Mouse (Mus musculus) kidney, embryonic 16.5 days (tissue): ENCODE measurements around the gene Icam5. TPM values are rescaled to one million over a fixed set of nuclear protein-coding genes. Genes with fewer than 3 reads are reported as not detected.
A peak's percentile ranks its signal among the peaks of the same experiment; 100 is the strongest.

ENCODE experiments used
- ATAC-seq: fragments of 200-750 bp; cut with Nextera tagmentation; 2 replicates; pipeline ENCODE4 v1.8.0; 2017; ENCODE audit warnings: moderate TSS enrichment; ENCODE audit not compliant: low FRiP score, low TSS enrichment
- H3K27ac ChIP-seq: fragments of 300-500 bp; sonication (generic); 2 replicates; pipeline ENCODE4 v1.5.1; 2014; ENCODE audit warnings: low read length
- H3K27me3 ChIP-seq: fragments of 300-500 bp; sonication (generic); 2 replicates; pipeline ENCODE4 v1.6.1; 2014; ENCODE audit warnings: low read length, control low read depth, mixed read lengths; ENCODE audit not compliant: insufficient read depth
- H3K36me3 ChIP-seq: fragments of 300-500 bp; sonication (generic); 2 replicates; pipeline ENCODE4 v1.6.1; 2014; ENCODE audit warnings: low read length, control low read depth, mixed read lengths; ENCODE audit not compliant: insufficient read depth
- H3K4me1 ChIP-seq: fragments of 300-500 bp; sonication (generic); 2 replicates; pipeline ENCODE4 v1.6.1; 2014; ENCODE audit warnings: low read length, control low read depth, mixed read lengths; ENCODE audit not compliant: insufficient read depth
- H3K4me2 ChIP-seq: fragments of 300-500 bp; sonication (generic); replicated peaks from 2 replicates; pipeline ENCODE4 v1.6.1; 2014; ENCODE audit warnings: low read depth, low read length
- H3K4me3 ChIP-seq: fragments of 300-500 bp; sonication (generic); 2 replicates; pipeline ENCODE4 v1.5.1; 2014; ENCODE audit warnings: mild to moderate bottlenecking, low read length
- H3K9ac ChIP-seq: fragments of 300-500 bp; sonication (generic); replicated peaks from 2 replicates; pipeline ENCODE4 v1.6.1; 2014; ENCODE audit warnings: low read length
- H3K9me3 ChIP-seq: fragments of 300-500 bp; sonication (generic); 2 replicates; pipeline ENCODE4 v1.6.1; 2016; ENCODE audit warnings: low read length, control low read depth
- WGBS: fragments of 180-500 bp; shearing (Covaris S2); extraction: QIAGEN DNeasy Blood & Tissue Kit; methylation state at CpG from one replicate; pipeline ENCODE4 v1.1.7; 2014; 5-methylcytosine and 5-hydroxymethylcytosine counted together
- microRNA counts: library from miRNA; unstranded; fragments of <30 nt; microRNA quantifications from one replicate; lab custom pipeline; 2016
- microRNA-seq: library from miRNA; unstranded; fragments of <30 nt; microRNA quantifications from one replicate; pipeline ENCODE4, GENCODE M21; 2016
- polyA plus RNA-seq: library from polyadenylated mRNA; unstranded; fragments of >200 nt; fragmentation: Nextera tagmentation; extraction: Ambion mirVana; gene quantifications from 2 replicates; pipeline ENCODE4 v1.2.1, GENCODE M21; 2015

Gene Icam5
- polyA plus RNA-seq, 1 experiment from 2014 or later, result 0.39 TPM

DNA sequence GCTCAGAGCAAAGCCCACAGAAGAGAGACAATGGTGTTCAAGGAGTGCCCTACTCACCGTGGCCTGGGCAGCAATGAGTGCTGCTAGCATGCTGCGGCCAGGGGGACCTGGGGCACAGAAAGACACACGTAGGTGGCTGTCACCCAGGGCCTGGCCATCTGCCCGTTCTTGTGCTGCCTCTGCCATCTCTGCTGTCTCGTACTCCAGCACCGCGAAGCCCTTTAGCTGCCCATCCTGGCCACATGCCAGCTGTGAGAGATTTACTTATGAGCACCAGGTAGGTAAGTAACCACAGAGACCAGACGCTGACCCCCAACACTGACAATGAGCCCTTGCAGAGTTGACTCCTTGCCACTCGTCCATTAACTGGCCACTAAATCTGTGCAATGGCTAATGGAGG is 49.3 kb downstream of the Icam5 start:
- WGBS, result 87% methylated on average over 9 of the region's 9 CpGs
- Histone ChIP-seq H3K4me1 (no peaks in the 10 kb centered on the region), H3K36me3 (peaks cover 85% of the 10 kb centered on the region), H3K27ac (no peak overlapping the region), H3K4me2 (no peak overlapping the region), H3K9ac (no peak overlapping the region), H3K9me3 (no peaks in the 10 kb centered on the region), H3K4me3 (no peak overlapping the region), H3K27me3 (no peaks in the 10 kb centered on the region)
- no peak for ATAC-seq

DNA sequence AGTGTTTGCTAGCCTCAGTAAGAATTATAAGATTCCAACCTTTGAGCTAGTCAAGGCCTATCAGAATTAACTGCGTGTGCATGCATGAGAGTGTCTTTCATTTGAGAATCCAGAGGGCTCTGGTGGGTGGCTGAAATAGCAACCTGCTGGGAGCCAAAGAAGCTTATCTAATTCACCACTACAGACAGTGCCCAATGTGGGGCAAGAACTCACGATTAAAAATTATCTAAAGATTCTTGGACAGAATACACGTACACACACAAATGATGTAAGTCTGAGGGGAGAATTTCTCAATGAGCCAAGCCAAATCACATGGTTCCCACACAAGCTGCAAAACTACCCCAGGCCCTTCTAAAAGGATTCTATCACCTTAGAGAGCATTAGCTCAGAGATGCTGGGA is 51.5 kb downstream of the Icam5 start:
- 91% methylated on average over 3 of the region's 3 CpGs for WGBS
- Histone ChIP-seq H3K36me3 (peaks cover 85% of the 10 kb centered on the region), H3K27me3 (no peaks in the 10 kb centered on the region), H3K27ac (no peak overlapping the region), H3K4me3 (no peak overlapping the region), H3K9ac (no peak overlapping the region), H3K9me3 (no peaks in the 10 kb centered on the region), H3K4me2 (no peak overlapping the region), H3K4me1 (no peaks in the 10 kb centered on the region)
- ATAC-seq, result no peak

MicroRNA genes within 50 kb of the gene (microRNA counts, 519-probe panel; counts per million panel counts)
- 3,233 counts per million, percentile 75 among the panel's probes with 10 or more counts for microRNA mmu-miR-1900 (lab: Ali Mortazavi, UCI)

Small RNA genes lying within 50 kb of the gene (microRNA-seq; reads per million reads assigned to microRNA genes)
- gene Mir1900 (not detected), gene Mir7082 (not detected)

Other genes starting within 250 kb of the Icam5 start
- gene Col5a3, start 217.0 kb upstream of the Icam5 start, polyA plus RNA-seq, result 2.5 TPM in 2 replicates
- gene Rdh8, start 213.6 kb upstream of the Icam5 start, polyA plus RNA-seq, result not detected in 2 replicates
- gene A230050P20Rik, start 163.4 kb upstream of the Icam5 start, polyA plus RNA-seq, result 18.8 and 20.1 TPM in 2 replicates
- 2.9 and 3.6 TPM in 2 replicates for gene Angptl6, start 152.3 kb upstream of the Icam5 start, polyA plus RNA-seq
- 94.3 and 95.3 TPM in 2 replicates for gene Ppan, start 143.9 kb upstream of the Icam5 start, polyA plus RNA-seq
- gene Eif3g, start 133.4 kb upstream of the Icam5 start, polyA plus RNA-seq, result 299 and 319 TPM in 2 replicates
- 107 and 110 TPM in 2 replicates for gene Dnmt1, start 72.2 kb upstream of the Icam5 start, polyA plus RNA-seq
- 35.1 and 37.7 TPM in 2 replicates for gene S1pr2, start 55.3 kb upstream of the Icam5 start, polyA plus RNA-seq
- gene Mrpl4, start 29.3 kb upstream of the Icam5 start, polyA plus RNA-seq, result 161 and 169 TPM in 2 replicates
- gene Icam1, start 16.1 kb upstream of the Icam5 start, polyA plus RNA-seq, result 14.2 and 18.0 TPM in 2 replicates
- gene Icam4, start 2.7 kb upstream of the Icam5 start, polyA plus RNA-seq, result 0.84 and 0.91 TPM in 2 replicates
- 0.59 and 0.64 TPM in 2 replicates for gene Zglp1, start 35.0 kb downstream of the Icam5 start, polyA plus RNA-seq
- gene Gm49373, start 41.0 kb downstream of the Icam5 start, polyA plus RNA-seq, result 0.77 and 0.84 TPM in 2 replicates
- 56.1 and 65.7 TPM in 2 replicates for gene Fdx1l, start 41.5 kb downstream of the Icam5 start, polyA plus RNA-seq
- 2.1 and 3.7 TPM in 2 replicates for gene Gm38431, start 59.9 kb downstream of the Icam5 start, polyA plus RNA-seq
- 66.8 and 78.7 TPM in 2 replicates for gene Raver1, start 59.9 kb downstream of the Icam5 start, polyA plus RNA-seq
- gene Tyk2, start 99.2 kb downstream of the Icam5 start, polyA plus RNA-seq, result 16.1 and 16.3 TPM in 2 replicates
- 359 and 386 TPM in 2 replicates for gene Cdc37, start 117.9 kb downstream of the Icam5 start, polyA plus RNA-seq
- 14.3 and 15.3 TPM in 2 replicates for gene Pde4a, start 133.6 kb downstream of the Icam5 start, polyA plus RNA-seq
- gene Keap1, start 207.3 kb downstream of the Icam5 start, polyA plus RNA-seq, result 67.4 and 68.1 TPM in 2 replicates
- gene S1pr5, start 216.4 kb downstream of the Icam5 start, polyA plus RNA-seq, result 0.13 and 0.14 TPM in 2 replicates
- 58.7 and 64.1 TPM in 2 replicates for gene Atg4d, start 233.2 kb downstream of the Icam5 start, polyA plus RNA-seq